Mouse (Mus musculus): ENCODE data around the gene Stac3. TPM values are rescaled to one million over a fixed set of nuclear protein-coding genes. Genes with fewer than 3 reads are reported as not detected.

Gene Stac3
- total RNA-seq, 2 experiments from 2014 or later, result 0.22 to 0.70 TPM

DNA sequence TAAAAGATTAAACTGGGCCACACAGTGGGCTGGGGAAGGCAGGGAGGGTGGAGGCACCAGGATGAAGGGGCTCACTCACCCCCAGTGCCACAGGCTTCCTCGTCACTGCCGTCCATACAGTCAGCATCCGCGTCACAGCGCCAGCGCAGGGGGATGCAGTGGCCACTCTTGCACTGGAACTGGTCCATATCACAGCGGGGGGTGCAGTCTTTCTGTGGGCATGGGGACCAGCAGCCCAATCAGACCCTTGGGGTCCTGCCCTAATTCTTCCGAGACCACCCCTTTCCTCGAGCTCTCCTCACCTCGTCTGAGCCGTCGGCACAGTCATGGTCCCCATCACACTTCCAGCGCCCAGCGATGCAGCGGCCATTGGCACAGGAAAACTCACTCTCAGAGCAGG is 46.8 kb downstream of the Stac3 start:
- DNase-seq (ENCODE audit: low spot score), result no peak
- intact Hi-C loops (cut with DNase I), result no loop called here

DNA sequence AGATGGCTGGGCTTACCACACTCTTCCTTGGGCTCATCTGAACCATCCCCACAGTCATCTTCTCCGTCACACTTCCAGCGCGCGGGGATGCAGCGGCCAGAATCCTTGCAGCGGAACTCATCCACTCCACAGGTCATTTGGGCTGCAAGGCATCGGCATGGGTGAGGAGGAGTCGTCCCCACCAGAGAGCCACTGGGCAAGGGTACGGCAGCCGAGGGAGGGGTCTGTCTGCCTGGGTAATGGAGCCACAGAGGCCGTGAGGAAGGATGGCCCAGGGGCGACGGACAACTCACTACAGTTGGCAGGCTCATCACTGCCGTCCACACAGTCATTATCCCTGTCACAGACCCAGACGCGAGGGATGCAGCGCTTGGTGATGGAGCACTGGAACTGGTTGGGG is 48.4 kb downstream of the Stac3 start:
- intact Hi-C loops (cut with DNase I), result no loop called here
- DNase-seq (ENCODE audit: low spot score), result no peak

DNA sequence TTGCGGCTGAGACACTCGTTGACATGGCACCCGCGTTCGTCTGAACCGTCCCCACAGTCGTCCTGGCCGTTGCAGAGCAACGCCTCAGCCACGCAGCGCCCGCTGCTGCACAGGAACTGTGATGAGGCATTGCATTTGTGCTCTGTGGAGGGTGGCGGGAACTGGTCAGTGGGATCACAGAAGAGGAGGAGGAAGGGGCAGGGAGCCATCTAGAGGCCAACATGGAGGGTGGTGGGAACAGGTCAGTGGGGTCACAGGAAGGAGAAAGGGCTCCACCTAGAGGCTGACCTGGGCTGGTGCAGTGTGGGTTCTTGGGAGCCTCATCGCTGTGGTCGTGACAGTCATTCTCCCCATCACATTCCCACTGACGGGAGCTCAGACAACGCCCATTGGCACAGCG is 54.2 kb downstream of the Stac3 start:
- DNase-seq (ENCODE audit: low spot score), result no peak

DNA sequence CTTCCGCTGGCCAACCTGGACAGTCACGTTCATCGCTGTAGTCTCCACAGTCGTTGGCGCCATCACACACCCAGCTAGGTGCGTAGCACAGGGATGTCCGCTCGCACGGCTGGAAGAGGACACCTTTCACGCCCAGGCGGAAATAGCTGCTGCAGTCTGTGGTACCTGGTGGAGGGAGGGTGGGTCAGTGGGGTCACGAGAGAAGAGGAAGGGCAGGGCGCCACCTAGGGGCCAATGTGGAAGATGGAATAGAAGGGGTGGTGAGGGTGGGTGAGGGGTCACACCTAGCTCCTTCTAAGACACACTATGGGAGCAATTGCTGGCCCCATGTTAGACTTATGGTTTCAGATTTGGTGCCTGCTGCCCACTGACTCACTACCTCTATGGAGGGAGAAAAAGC is 55.9 kb downstream of the Stac3 start:
- no peak for DNase-seq (ENCODE audit: low spot score)
- intact Hi-C loops (cut with DNase I), result no loop called here

More for the DNA sequence above, 54.2 kb downstream of the Stac3 start:
- intact Hi-C loops (cut with DNase I), result no loop called here

Other genes with a start within 250 kb of the Stac3 start
- gene Kif5a, start 238.3 kb upstream of the Stac3 start, total RNA-seq (2021), result under 1 TPM; 0.45 to 0.49 TPM
- 100 to 1,000 TPM; 136 to 142 TPM for gene Dctn2, start 235.3 kb upstream of the Stac3 start, total RNA-seq (2021)
- 10 to 100 TPM; 20.9 to 21.4 TPM for gene Mbd6, start 212.7 kb upstream of the Stac3 start, total RNA-seq (2021)
- 10 to 100 TPM; 37.9 to 38.9 TPM for gene Mars, start 189.9 kb upstream of the Stac3 start, total RNA-seq (2021)
- 1 to 10 TPM; 3.0 to 3.4 TPM for gene Arhgap9, start 179.7 kb upstream of the Stac3 start, total RNA-seq (2021)
- gene Gli1, start 159.7 kb upstream of the Stac3 start, total RNA-seq (2021), result 1 to 10 TPM in 1 of 2 experiments, under 1 TPM in 1; 0.89 to 1.1 TPM
- gene Inhbe, start 147.3 kb upstream of the Stac3 start, total RNA-seq (2021), result not detected
- not detected for gene Inhbc, start 131.3 kb upstream of the Stac3 start, total RNA-seq (2021)
- 100 to 1,000 TPM; 145 to 159 TPM for gene R3hdm2, start 121.4 kb upstream of the Stac3 start, total RNA-seq (2021)
- gene Ndufa4l2, start 13.3 kb downstream of the Stac3 start, total RNA-seq (2021), result 10 to 100 TPM; 22.6 to 33.1 TPM
- gene Shmt2, start 20.8 kb downstream of the Stac3 start, total RNA-seq (2021), result 10 to 100 TPM; 44.3 TPM
- gene Nxph4, start 32.9 kb downstream of the Stac3 start, total RNA-seq (2021), result under 1 TPM; 0.31 to 0.34 TPM
- gene Lrp1, start 119.5 kb downstream of the Stac3 start, total RNA-seq (2021), result 10 to 100 TPM; 70.7 to 90.2 TPM
- gene Stat6, start 141.3 kb downstream of the Stac3 start, total RNA-seq (2021), result 10 to 100 TPM; 45.3 to 47.6 TPM
- 1 to 10 TPM; 3.4 to 4.4 TPM for gene Nemp1, start 165.2 kb downstream of the Stac3 start, total RNA-seq (2021)
- 1 to 10 TPM; 5.6 to 7.0 TPM for gene Nab2, start 166.9 kb downstream of the Stac3 start, total RNA-seq (2021)
- gene Myo1a, start 203.5 kb downstream of the Stac3 start, total RNA-seq (2021), result under 1 TPM in 1 of 2 experiments, not detected in 1; 0.10 TPM
- not detected for gene Tac2, start 222.8 kb downstream of the Stac3 start, total RNA-seq (2021)
- gene Zbtb39, start 237.9 kb downstream of the Stac3 start, total RNA-seq (2021), result 1 to 10 TPM; 6.8 to 8.3 TPM

Data from heart, postnatal 25 days (tissue).